Mouse (Mus musculus) embryo, embryonic 10 days (tissue): ENCODE measurements around the gene Myo1h.

Source experiments
- DNase-seq: peaks from one replicate; pipeline ENCODE4 v3.0.0-alpha.2; 2015; ENCODE audit warnings: low spot score

Gene Myo1h

GRCm38 (mm10) chr5:114393169-114393568, 104.2 kb downstream of the Myo1h start:
- no peak for DNase-seq

- no peak for DNase-seq
These were observed 117.6 kb downstream of the Myo1h start for GRCm38 (mm10) chr5:114406592-114406991.

- no peak for DNase-seq
These were observed 118.3 kb downstream of the Myo1h start for GRCm38 (mm10) chr5:114407269-114407668.

GRCm38 (mm10) chr5:114407810-114408209, 118.8 kb downstream of the Myo1h start:
- DNase-seq, result no peak

GRCm38 (mm10) chr5:114408846-114409245, 119.9 kb downstream of the Myo1h start:
- no peak for DNase-seq

- DNase-seq, result no peak
These were observed 121.5 kb downstream of the Myo1h start for GRCm38 (mm10) chr5:114410429-114410828.

- peak; percentile 30 for DNase-seq
These were observed 123.5 kb downstream of the Myo1h start for GRCm38 (mm10) chr5:114412361-114412998.

GRCm38 (mm10) chr5:114413067-114413735, 124.2 kb downstream of the Myo1h start:
- DNase-seq, result peak; percentile 28
